Mouse (Mus musculus) frontal cortex, postnatal 36 days (tissue): ENCODE measurements at regions not wholly inside any gene's neighbourhood (a gene's known extent, or its start where the extent isn't known, plus 50 kb on each side); places are given as distances from the start of the nearest gene placed in this dataset.

Source experiments
- DNase-seq, 2 experiments: peaks; one replicate each; pipeline ENCODE4 v3.0.0; 2022; ENCODE audit warnings: low spot score in 2 of 2

DNA sequence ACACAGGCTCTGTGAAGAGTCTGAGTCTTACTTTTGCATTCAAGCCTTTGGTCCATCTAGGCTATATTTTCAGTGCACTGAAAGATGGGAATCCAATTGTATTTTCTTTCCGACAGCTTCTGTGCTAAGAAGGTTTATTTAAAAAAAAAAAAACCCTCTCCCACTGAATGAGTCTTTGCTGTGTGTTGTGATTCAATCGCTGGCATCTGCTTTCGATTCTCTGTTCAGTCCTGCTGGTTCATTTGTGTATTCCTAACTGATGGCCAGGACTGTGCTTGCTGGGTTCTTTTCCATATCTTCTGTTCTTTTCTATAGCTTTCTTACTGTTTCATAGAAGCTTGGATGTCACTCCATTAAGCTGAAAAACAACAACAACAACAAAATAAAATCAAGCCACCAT lies 132.9 kb downstream of the Tex36 start:
- no peak for DNase-seq

DNA sequence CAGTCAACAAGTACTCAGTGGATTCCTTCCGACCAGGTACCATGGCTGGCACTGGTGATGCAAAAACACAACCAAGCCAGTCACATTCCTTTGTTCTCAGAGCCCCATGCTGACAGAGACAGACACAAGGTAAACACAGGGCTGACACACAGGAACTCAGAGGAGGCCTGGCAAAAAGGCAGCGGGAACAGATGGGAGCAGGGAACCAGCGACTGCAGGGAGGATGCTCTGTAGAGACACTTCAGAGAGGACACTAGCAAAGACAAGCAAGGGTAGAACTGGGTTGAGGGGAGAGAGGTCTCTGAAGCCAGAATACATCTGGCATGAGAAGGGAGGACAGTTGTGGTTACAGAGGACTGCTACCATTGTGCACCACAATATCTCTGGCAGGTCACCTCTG lies 133.6 kb downstream of the Tex36 start:
- no peak for DNase-seq

DNA sequence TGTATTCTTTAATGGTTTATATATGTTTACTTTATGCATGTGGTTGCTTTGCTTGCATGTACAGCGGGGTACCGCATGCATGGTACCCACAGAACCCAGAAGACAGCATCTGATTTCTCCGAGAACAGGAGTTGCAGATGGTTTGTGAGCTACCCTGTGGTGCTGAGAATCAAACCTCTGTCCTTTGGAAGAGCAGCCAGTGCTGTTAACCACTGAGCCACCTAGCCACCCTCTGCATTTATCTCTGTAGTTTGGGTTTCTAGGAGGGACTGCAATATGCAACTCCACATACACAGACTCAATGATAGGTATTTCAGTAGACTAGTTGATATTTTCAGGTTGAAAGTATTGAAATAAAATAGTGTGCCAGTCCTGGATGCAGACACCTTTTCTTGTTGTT lies 134.4 kb downstream of the Tex36 start:
- DNase-seq = no peak

DNA sequence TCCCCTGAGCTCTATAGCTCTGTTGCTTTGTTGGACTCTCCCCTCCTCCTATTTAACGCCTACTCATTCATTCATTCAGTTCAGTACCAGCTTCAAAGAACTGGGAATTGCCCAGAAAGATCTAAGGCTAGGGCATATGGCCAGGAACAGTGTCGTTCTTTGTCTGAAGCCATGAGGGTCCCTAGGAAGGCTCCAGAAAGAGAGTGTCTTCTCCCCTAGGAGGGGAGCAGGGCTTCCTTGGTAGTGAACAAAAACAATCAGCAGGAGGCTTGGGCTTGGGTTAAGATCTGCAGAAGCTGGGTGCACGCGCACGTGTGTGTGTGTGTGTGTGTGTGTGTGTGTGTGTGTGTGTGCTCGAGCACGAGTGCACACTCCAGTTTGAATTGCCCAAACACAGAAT lies 142.7 kb downstream of the Tex36 start:
- no peak for DNase-seq

DNA sequence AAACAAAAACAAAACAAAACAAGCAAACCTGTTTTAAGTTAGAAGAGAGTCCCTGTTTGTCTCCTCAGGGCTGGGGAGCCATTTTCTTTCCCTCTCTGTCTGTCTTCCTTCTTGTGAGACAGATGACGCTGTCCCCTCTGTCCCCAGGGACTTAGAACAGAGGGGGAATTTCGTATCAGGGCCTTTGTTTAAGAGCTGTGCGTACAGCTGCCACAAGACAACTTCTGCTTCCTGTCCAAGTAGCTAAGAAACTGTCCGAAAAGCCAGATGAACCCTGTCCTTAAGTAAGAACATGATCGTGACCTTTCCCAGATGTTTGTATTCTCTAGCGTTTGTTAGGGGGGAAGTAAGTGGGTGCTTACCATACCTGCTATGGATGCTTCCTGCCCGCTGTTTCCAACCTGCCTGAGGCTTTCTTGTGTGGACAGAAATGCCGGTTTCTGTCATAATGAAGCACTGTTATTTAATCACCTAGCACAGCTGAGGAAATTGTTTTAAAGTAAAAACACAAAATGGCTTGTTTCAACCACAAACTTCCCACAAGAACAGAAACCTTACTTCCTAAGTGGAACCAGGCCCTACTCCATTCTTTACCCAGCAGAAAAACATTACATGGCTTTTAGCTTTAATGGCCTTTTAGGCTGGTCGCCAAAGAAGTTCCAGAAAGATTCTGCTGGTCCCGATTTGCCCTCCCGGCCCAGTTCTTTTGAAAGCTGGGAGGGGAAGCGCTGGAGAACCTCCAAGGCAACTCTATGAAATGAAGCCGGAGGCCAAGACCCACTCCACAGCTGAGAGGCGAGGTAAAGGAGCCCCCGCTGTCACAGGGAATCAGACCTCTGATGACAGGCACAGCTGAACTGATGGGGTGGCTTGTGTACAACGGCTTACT lies 144.3 kb downstream of the Tex36 start:
- DNase-seq = no peak

DNA sequence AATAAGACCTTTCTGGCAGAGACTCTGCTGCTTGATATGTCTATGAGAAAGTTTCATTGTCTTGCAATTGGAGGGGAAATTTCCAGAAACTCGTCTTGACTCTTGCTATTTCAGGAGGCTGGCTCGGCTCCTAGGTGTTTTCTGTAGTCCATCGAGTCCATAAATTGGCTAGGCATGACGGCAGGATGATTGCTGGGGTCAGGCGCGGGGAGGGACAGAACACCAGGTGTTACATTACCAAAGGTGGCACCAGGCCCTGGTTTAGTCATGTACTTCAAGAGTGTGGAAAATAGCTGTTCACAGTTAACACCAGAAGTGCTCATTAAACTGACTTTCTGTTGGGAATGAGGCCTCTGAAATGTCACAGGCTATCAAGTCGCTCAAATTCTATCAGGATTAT lies 151.7 kb downstream of the Tex36 start:
- no peak for DNase-seq

DNA sequence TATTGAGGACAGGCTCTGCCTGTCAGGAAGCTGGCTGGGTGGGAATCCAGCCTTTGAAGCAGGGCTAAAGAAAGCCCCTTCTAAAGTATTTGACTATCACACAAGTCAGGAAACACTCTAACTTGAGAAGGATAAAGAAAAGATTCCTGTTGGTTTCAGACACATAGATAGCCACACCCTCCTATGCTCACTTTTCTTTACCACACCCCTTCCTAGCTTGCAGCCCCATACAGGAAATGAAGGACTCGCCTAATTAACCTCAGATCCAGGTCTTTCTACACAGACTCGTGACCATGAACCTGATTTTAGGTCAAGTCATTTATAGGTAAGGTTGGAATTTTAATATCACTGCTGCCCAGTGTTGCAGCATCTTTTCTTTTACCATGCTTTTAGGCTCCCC lies 154.9 kb downstream of the Tex36 start:
- DNase-seq = no peak

DNA sequence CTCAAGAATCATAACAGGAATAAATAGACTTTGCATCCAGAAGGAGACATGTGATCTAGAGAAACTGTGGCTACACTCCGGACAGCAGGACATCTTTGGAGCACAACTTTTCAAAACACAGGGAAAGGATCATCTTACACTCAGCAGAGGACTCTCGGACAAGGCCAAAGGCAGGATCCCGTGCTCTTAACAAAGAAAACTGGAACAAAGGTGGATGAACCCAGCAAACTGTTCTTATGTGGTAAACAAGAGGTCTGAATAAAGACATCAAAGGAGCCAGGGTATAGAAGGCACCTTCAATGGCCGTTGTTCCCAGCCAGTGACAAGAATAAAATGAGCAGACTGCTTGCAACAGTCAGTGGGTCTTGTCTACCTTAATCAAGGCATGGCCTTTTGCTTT lies 160.3 kb downstream of the Tex36 start:
- DNase-seq = no peak

DNA sequence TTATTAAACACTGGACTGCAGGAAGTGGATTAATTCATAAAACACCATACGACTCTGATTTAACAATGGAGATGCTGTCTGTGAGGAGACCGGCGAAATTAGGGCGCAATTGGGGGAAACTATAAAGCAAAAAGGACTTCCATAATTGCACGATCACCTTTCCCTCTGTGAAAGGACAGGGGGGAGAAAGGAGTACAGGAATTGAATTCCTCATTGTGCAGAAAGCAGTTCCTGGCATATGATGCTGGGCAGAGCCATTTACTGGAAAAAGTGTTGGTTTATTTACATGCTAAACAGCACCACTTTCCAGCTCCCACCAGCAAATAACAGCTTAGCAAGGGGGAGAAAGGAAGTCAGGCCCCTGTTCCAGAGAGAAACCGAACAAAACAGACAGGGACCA lies 160.8 kb downstream of the Tex36 start:
- DNase-seq = no peak

DNA sequence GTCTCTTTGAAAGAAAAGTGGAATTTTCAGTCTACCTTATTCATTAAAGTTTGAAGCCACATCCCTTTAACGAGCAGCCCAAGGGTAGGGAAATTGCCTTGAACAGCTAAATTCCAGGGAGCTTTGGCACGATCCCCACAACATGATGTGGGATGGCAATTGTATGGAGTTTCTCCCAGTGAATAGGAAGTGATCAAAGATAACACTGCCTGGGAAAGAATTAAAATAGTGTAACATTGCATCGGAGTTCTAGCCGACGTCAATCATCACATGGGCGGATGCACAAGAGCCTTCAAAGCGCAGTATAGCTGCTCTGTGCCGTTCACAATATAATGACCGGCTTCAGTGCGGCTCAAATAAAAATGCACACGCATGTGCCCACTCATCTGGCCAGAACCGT lies 161.2 kb downstream of the Tex36 start:
- no peak for DNase-seq

DNA sequence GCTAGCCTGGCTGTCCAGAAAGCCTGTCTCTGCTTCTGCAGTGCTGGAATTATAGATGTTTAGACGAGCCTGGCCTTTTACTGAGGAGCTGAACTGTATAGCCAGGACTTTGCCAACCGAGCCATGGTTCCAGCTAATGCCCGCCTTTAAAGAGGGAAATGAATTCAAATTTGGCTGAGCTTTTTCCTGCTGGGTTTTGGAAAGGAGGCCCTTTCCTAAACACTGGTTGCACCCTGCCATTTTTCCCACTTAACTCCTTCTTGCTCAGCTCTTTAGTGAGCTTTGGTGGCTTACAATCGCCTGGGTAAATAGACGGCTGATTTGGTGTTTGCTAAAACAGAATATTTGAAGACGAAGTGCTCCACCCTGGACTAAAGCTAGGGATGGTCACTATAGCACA lies 161.9 kb downstream of the Tex36 start:
- no peak for DNase-seq

DNA sequence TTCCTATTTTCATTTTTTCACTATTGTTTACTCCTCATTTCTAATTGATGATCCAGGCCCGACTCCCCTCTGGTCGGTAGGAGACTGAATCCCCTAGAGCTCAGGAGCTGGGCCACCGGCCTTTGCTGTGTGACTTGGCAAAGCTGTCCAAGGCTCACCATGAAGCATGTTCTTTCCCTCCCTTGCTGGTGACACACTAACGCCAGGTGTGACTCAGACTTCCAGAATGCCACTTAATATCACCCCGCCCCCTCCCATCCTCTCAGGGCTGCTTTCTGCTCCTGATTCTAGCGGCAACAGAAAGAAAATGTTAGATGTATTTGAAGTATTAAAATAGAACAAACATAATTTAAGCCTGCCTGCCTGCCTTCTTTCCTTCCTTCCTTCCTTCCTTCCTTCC lies 163.3 kb downstream of the Tex36 start:
- no peak for DNase-seq

DNA sequence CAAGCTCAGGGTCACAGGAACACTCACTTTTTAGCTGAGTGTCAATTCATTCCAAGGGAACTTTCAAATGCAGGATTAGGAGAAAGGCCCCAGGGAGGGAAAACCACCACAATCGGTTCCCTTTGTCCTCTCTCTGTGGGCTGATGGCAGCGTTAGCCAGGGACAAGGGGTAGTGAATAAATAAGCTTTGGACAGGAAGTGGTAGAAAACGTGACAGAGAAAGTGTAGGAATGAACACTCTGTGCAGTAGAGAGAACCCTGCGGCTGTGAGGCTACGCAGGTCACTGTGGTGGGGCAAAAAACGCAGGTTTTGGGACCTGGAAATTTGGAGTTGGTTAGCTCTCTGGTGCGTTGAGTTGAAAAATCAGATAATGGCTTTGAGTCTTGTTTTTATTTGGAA lies 164.1 kb downstream of the Tex36 start:
- no peak for DNase-seq

DNA sequence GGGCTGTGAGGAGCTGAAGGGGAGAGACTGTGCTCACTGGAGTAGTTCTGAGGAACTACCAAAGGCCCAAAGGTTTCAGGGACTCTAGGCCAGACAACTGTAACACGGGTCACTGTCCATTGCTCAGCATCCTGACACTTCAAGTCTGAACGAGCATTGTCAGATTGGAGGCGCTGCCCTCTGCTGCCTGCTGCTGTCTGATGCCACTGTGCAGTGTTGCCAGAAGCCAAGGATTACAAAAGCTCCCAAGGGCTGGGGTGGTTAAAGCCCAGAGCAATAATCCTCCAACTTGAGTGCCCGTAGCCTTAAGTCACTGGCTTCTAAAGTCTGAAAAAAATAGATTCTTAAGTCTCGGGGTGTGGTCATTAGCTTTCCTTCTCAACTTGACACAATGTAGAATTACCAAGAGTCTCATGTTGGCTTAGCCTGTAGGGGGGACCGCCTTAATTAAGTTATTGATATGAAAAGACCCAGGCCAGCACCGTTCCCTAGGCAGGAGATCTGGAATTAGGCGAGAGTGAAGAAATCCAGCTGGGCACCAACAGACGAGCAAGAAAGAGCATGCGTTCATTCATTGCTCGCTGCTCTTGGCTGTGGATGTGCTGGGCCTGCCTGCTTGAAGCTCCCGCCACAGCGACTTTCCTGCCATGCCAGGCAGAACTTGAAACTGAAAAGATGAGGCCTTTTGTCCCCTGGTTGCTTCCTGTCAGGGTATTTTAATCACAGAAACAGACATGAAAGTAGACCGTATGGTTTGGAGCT lies 166.2 kb downstream of the Tex36 start:
- DNase-seq = no peak

DNA sequence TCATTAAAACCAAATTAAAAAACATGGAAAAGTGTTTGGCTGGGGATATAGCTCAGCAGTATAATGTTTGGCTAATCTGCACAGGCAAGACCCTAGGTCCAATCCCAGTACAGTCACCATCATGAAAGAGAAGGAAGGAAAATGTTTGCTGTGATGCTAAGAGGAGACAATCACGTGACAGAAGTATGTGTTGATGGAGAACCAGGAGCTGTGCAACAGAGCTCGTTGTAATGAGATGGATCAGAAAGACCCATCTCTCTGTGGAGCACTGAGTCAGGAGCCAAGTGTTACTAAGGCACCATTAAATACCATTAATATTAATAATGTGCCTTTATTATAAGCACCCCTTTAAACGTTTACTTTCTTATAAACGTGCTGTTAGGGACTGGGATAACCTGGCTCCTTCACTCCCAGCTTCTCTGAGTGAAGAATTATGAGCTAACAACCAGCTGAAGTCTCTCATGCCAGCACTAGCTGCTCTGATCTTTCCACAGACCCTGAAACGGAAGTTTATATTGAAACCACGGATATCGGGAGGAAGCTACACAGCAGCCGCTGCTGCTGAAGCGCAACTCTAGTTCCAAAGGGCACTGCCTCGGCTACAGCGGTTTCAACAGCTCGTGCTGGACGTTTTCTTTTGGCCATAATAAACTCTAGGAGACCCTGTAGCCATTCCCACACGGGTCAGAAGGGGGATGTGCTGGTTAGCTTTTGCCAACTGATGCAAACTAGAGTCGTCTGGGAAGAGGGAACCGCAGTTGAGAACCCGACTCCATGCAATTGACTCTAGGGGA lies 167.7 kb downstream of the Tex36 start:
- no peak for DNase-seq

DNA sequence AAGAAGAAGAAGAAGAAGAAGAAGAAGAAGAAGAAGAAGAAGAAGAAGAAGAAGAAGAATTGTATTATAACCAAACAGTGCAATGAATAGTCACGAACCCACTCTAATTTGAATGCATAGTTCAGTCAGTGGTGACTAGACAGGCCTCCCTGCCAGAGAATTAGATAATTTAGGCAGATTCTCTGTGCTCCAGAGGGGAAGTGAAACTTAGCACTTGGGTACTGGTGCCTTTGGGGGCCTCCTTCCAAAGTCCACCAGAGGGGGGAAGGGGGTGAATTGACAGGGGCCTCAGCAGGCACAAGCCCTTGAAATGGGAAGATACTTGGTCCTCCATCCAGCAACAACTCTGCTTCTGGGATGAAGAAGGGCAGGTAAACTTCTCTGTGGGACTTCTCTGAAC lies 169.6 kb downstream of the Tex36 start:
- no peak for DNase-seq

DNA sequence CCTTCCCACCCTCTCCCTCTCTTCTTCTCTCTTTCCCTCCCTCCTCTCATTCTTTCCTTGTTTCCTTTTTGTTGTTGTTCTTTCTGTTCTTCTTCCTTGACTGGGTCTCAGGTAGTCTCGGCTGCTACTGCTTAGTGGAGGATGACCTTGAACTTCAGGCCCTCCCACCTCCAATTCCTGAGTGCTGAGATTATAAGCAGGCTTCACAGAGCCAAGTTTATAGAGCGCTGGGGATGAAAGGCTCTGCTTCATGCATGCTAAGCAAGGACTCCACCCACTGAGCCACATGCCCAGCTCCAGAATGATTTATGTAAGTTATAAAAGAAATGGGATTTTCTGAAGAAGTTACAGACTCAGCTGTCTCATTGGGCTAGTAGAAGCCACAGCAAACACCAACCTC lies 199.9 kb downstream of the Tex36 start:
- no peak for DNase-seq

DNA sequence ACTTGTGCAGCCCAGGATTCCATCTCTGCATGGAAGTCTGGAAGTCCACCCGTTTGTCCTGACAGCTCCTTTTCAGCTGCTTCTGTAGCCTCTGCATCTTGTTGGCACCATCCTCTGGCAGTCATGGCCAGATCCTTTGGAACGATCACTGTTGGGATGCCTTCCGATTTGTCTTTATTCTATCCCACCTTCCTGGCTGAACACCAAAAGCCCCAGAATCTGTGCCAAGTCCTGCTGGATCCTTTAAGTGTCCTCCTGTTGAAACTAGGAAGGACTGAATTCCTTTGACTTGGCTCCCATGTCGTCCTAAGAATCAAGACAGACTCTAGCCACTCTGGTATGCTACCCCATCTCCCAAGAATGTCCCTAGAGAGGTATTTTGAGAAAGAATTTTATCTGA lies 201.3 kb downstream of the Tex36 start:
- DNase-seq = no peak

DNA sequence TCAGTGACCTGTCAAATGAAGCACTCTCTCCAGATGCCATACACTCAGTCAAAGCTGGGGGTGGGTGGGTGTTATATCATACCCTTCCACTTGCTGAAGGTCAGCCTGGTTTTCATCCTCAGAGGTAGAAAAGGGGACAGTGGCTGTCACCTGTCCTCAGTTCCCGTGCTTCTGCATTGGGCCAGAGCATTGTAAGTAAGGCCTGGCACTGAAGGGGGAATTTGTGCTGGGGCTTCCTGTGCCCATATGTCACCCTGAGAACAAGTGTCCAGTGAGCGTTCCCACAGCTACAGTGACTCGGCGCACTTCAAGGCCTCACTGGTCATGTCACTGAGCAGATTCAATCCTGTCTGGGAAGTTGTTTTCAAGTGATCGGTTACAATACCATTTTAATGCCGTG lies 213.2 kb downstream of the Tex36 start:
- no peak for DNase-seq

DNA sequence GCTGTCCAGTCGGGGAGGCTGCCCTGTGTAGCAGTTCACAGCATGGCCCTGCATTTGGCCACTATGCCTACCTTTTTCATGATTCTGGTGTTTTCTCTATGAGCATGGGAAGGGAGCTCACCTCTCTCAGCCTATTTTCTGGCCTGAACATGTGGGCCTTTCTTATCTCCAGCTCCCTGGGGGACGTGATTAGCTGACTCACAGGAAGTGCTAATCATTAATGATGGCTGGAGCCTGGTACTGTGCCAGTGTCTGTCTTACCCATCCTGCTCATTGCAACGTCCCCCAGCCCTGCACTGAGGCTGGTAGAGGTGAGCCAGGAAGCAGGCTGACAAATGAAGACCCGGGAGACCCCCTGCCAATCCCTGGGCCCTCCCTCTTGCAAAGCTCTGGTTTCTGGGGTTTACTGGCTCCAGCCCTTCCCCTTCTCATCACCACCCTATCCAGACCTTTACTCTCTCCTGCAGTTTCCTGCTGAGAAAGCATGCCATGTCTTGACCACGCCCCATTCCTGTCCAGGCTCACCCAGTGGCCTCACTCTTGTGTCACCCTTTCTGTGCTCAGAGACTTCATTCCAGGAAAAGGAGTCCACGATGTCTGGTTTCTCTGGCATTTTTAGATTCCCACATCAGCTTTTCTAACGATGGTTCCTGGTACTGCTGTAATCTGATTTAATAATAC lies 219.8 kb downstream of the Tex36 start:
- no peak for DNase-seq

DNA sequence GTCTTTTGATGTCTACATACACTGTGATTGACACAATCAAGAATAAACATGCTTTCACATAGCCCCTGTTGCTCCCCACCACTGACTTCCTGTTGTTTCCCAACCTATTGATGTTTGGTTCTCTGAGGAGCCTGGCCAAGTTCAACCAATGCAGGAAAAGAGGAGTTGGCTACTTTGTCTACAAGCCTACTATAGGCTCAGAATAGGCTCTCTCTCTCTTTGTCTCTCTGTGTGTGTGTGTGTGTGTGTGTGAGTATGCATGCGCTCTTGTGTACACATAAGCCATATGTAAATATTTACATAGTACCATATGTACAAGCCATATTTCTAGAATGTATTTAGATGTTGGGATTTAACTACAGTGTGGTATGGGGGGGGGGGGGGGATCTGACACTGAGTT lies 222.6 kb downstream of the Tex36 start:
- no peak for DNase-seq

DNA sequence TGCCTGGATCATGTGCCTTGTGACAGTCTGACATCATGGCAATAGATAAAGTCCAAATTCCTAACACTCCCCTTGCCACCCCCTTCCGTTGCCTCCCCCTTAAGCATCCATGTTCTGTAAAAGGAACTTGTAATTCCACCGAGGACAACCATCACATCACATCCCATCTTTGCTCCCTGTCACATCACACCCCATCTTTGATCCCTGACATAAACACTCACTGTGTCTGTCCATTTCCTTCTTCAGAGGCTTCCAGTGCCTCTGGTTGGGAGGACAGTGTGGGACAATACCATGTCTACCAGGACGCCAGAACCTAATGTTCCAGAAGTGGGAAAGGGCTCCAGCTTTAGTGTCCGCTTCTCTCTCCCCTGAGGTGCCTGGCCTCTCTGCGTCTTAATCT lies 223.6 kb downstream of the Tex36 start:
- DNase-seq = no peak
